Mouse (Mus musculus): ENCODE data around the gene Fam163a. TPM values are rescaled to one million over a fixed set of nuclear protein-coding genes. Genes with fewer than 3 reads are reported as not detected.
"Not testable (repeated sequence)": the region's sequence is repeated elsewhere in the genome, so short reads cannot be mapped to it uniquely, and the experiment has no call there.

The Fam163a gene
- polyA plus RNA-seq (2015; fragmentation: Nextera tagmentation; extraction: Ambion mirVana) = 4.3 and 4.4 TPM in 2 replicates

DNA sequence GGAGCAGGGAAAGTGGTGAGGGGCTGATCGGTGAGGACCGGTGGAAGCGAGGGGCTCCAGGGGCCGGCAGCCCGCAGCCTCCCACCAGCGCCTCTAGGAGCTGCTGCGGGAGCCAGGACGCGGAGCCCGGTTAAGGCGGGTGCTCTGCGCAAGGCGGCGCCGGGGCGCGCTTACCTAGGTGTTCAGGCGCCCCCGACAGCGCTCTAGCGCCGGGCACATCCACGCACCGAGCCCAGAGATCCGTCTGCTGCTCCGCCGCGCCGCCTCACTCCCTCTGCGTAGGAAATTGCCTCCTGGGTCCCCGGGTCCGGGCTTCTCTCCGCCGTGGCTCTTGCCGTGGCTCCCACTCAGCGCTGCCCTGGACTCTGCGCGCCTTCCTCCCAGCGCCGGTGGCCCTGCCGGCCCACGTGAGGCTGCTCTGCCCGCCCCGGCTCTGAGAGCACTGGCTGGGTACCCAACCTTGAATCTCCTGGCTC is at the start of gene Fam163a:
Fam163a (minus strand) TSS at position 371 of the 476 bp plus-strand sequence.
- 0 out of 2 replicates have a peak, but pooled peaks cover 5% of the 10 kb centered on the region for H3K4me1 ChIP-seq (ENCODE audit: control insufficient read depth, insufficient read depth, low read length)
- peak within 1 kb of the TSS; percentile 66 for H3K4me2 ChIP-seq (ENCODE audit: low read depth, low read length)
- no peaks in the 10 kb centered on the region for H3K36me3 ChIP-seq (ENCODE audit: control insufficient read depth, insufficient read depth, low read length)
- peaks cover 38% of the 10 kb centered on the region for H3K27me3 ChIP-seq (replicated peaks; ENCODE audit: control insufficient read depth, insufficient read depth, low read length)
- peak within 1 kb of the TSS; percentile 41 for H3K9ac ChIP-seq (ENCODE audit: low read depth, low read length)
- H3K4me3 ChIP-seq (ENCODE audit: low read length) = peak within 1 kb of the TSS; percentile 40
- no peaks in the 10 kb centered on the region for H3K9me3 ChIP-seq (ENCODE audit: control insufficient read depth, low read length)
- H3K27ac ChIP-seq (ENCODE audit: low read length) = peak within 1 kb of the TSS; percentile 37; the same call in 1 of the 2 replicates
- no peak for ATAC-seq
- under 1% methylated on average over 39 of the region's 44 CpGs for WGBS

- not testable (repeated sequence) for H3K9me3 ChIP-seq (ENCODE audit: control insufficient read depth, low read length); H3K9ac ChIP-seq (ENCODE audit: low read depth, low read length); H3K4me2 ChIP-seq (ENCODE audit: low read depth, low read length); H3K27ac ChIP-seq (ENCODE audit: low read length); H3K27me3 ChIP-seq (replicated peaks; ENCODE audit: control insufficient read depth, insufficient read depth, low read length); H3K4me1 ChIP-seq (ENCODE audit: control insufficient read depth, insufficient read depth, low read length); H3K36me3 ChIP-seq (ENCODE audit: control insufficient read depth, insufficient read depth, low read length); H3K4me3 ChIP-seq (ENCODE audit: low read length); ATAC-seq
- WGBS = 65% methylated on average over 4 of the region's 4 CpGs
Observed at GRCm38 (mm10) chr1:156251096-156251495, 46.3 kb upstream of the Fam163a start.

DNA sequence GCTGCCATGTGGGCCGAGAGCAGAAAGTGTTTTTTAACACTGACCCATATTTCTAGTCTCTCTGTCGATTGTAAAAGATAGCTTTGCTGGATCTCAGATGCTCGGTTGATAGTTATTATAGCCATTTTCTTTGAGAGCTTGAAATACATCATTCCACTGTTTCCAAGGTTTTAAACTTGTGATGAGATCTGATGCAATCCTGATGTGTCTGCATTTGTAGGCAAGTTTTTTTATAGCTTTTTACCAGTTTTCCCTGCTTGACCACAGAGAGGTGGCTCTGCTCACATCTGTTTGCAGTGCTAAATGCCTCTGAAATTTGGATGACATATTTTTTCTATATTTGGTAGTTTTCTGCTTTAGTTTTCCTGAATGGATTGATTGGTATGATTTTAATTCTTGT is 43.1 kb upstream of the Fam163a start:
- WGBS = 60% methylated on average over 3 of the region's 3 CpGs

DNA sequence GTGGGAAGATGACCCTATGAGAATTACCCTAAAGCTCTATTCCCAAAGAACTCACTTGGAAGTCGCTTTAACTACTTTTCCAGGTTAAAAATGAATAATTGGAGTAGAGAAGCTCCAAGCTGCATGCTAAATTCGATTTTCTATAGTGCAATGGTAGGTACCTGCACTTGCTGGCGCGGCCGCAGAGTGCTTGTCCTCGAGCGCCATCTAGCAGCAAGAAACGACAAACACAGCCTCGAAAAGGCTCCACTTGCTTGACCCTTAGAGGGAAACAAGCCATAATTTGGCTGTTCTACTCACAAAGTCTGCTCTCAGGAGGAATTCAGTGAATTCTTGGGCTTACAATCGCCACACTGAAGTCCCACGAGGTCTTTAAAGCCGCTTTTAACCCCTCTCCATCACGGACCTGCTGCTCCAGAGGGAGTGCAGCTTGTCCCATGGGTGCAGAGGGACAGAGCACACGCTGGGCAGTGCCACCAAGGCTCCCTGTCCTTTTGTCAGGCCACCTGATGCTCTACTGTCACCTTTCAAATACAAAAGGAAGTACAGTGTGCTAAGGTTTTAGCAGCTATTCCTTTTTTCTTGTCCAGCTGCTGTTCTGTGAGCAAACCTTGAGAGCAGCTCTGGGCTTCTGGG is 37.0 kb upstream of the Fam163a start:
- Histone ChIP-seq H3K9ac (ENCODE audit: low read depth, low read length) (no peak overlapping the region), H3K27me3 (replicated peaks; ENCODE audit: control insufficient read depth, insufficient read depth, low read length) (no peaks in the 10 kb centered on the region), H3K9me3 (ENCODE audit: control insufficient read depth, low read length) (no peaks in the 10 kb centered on the region), H3K36me3 (ENCODE audit: control insufficient read depth, insufficient read depth, low read length) (no peaks in the 10 kb centered on the region), H3K27ac (ENCODE audit: low read length) (no peak overlapping the region), H3K4me1 (ENCODE audit: control insufficient read depth, insufficient read depth, low read length) (no peaks in the 10 kb centered on the region), H3K4me3 (ENCODE audit: low read length) (no peak overlapping the region), H3K4me2 (ENCODE audit: low read depth, low read length) (no peak overlapping the region)
- WGBS = 8% methylated on average over 14 of the region's 14 CpGs
- no peak for ATAC-seq

More for the DNA sequence above, 43.1 kb upstream of the Fam163a start:
- Histone ChIP-seq H3K36me3 (ENCODE audit: control insufficient read depth, insufficient read depth, low read length) (no peaks in the 10 kb centered on the region), H3K9ac (ENCODE audit: low read depth, low read length) (no peak overlapping the region), H3K27me3 (replicated peaks; ENCODE audit: control insufficient read depth, insufficient read depth, low read length) (no peaks in the 10 kb centered on the region), H3K9me3 (ENCODE audit: control insufficient read depth, low read length) (no peaks in the 10 kb centered on the region), H3K4me3 (ENCODE audit: low read length) (no peak overlapping the region), H3K4me1 (ENCODE audit: control insufficient read depth, insufficient read depth, low read length) (no peaks in the 10 kb centered on the region), H3K27ac (ENCODE audit: low read length) (no peak overlapping the region), H3K4me2 (ENCODE audit: low read depth, low read length) (no peak overlapping the region)
- no peak for ATAC-seq

DNA sequence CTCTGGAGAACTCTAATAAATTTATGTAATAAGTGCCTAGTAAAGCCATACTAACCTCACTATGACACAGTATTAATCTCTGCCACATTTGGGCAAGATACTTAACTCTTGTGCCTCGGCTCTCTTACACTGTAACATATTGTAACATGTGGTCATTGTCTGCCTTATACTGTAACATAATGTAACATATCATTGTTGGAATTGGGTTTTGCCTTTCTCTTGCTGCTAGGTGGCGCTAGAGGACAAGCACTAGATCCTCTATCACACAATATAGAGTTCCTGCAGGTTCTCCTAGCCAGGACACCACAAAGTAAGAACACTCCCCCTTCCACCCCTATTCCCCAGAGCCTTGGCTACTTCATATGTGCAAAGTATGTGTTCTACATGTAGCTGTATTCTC is 36.2 kb upstream of the Fam163a start:
- no peak overlapping the region for H3K9ac ChIP-seq (ENCODE audit: low read depth, low read length)
- no peaks in the 10 kb centered on the region for H3K4me1 ChIP-seq (ENCODE audit: control insufficient read depth, insufficient read depth, low read length)
- H3K27me3 ChIP-seq (replicated peaks; ENCODE audit: control insufficient read depth, insufficient read depth, low read length) = no peaks in the 10 kb centered on the region
- H3K4me2 ChIP-seq (ENCODE audit: low read depth, low read length) = no peak overlapping the region
- H3K36me3 ChIP-seq (ENCODE audit: control insufficient read depth, insufficient read depth, low read length) = no peaks in the 10 kb centered on the region
- H3K27ac ChIP-seq (ENCODE audit: low read length) = no peak overlapping the region
- no peaks in the 10 kb centered on the region for H3K9me3 ChIP-seq (ENCODE audit: control insufficient read depth, low read length)
- no peak for ATAC-seq
- H3K4me3 ChIP-seq (ENCODE audit: low read length) = no peak overlapping the region
- 40% methylated on average over 2 of the region's 2 CpGs for WGBS

GRCm38 (mm10) chr1:156231122-156231521 is 26.3 kb upstream of the Fam163a start:
- no peaks in the 10 kb centered on the region for H3K9me3 ChIP-seq (ENCODE audit: control insufficient read depth, low read length)
- no peak overlapping the region for H3K4me2 ChIP-seq (ENCODE audit: low read depth, low read length)
- no peaks in the 10 kb centered on the region for H3K27me3 ChIP-seq (replicated peaks; ENCODE audit: control insufficient read depth, insufficient read depth, low read length)
- 85% methylated on average over 6 of the region's 6 CpGs for WGBS
- peak overlapping the region; percentile 25; the same call in 1 of the 2 replicates for H3K27ac ChIP-seq (ENCODE audit: low read length)
- peaks cover 6% of the 10 kb centered on the region; the same call in 1 of the 2 replicates for H3K4me1 ChIP-seq (ENCODE audit: control insufficient read depth, insufficient read depth, low read length)
- ATAC-seq = no peak
- H3K36me3 ChIP-seq (ENCODE audit: control insufficient read depth, insufficient read depth, low read length) = no peaks in the 10 kb centered on the region
- H3K9ac ChIP-seq (ENCODE audit: low read depth, low read length) = no peak overlapping the region
- no peak overlapping the region for H3K4me3 ChIP-seq (ENCODE audit: low read length)

GRCm38 (mm10) chr1:156230339-156231089 is 25.7 kb upstream of the Fam163a start:
- peak overlapping the region; percentile 4; the same call in 1 of the 2 replicates for H3K4me2 ChIP-seq (ENCODE audit: low read depth, low read length)
- peak overlapping the region; percentile 34 for H3K27ac ChIP-seq (ENCODE audit: low read length)
- no peaks in the 10 kb centered on the region for H3K9me3 ChIP-seq (ENCODE audit: control insufficient read depth, low read length)
- H3K4me1 ChIP-seq (ENCODE audit: control insufficient read depth, insufficient read depth, low read length) = peaks cover 6% of the 10 kb centered on the region; the same call in 1 of the 2 replicates
- no peaks in the 10 kb centered on the region for H3K27me3 ChIP-seq (replicated peaks; ENCODE audit: control insufficient read depth, insufficient read depth, low read length)
- 28% methylated on average over 9 of the region's 9 CpGs for WGBS
- peak; percentile 73 for ATAC-seq
- no peaks in the 10 kb centered on the region for H3K36me3 ChIP-seq (ENCODE audit: control insufficient read depth, insufficient read depth, low read length)
- no peak overlapping the region for H3K9ac ChIP-seq (ENCODE audit: low read depth, low read length)
- no peak overlapping the region for H3K4me3 ChIP-seq (ENCODE audit: low read length)

- WGBS = 28% methylated on average over 7 of the region's 7 CpGs
- Histone ChIP-seq H3K27ac (ENCODE audit: low read length) (no peak overlapping the region), H3K36me3 (ENCODE audit: control insufficient read depth, insufficient read depth, low read length) (no peaks in the 10 kb centered on the region), H3K4me1 (ENCODE audit: control insufficient read depth, insufficient read depth, low read length) (peaks cover 6% of the 10 kb centered on the region; the same call in 1 of the 2 replicates), H3K9ac (ENCODE audit: low read depth, low read length) (no peak overlapping the region), H3K27me3 (replicated peaks; ENCODE audit: control insufficient read depth, insufficient read depth, low read length) (no peaks in the 10 kb centered on the region), H3K4me2 (ENCODE audit: low read depth, low read length) (no peak overlapping the region), H3K9me3 (ENCODE audit: control insufficient read depth, low read length) (no peaks in the 10 kb centered on the region), H3K4me3 (ENCODE audit: low read length) (no peak overlapping the region)
- ATAC-seq = no peak
Observed at GRCm38 (mm10) chr1:156229448-156229847, 24.6 kb upstream of the Fam163a start.

GRCm38 (mm10) chr1:156228728-156229127 is 23.9 kb upstream of the Fam163a start:
- Histone ChIP-seq H3K36me3 (ENCODE audit: control insufficient read depth, insufficient read depth, low read length) (no peaks in the 10 kb centered on the region), H3K4me3 (ENCODE audit: low read length) (no peak overlapping the region), H3K9ac (ENCODE audit: low read depth, low read length) (no peak overlapping the region), H3K27ac (ENCODE audit: low read length) (no peak overlapping the region), H3K4me1 (ENCODE audit: control insufficient read depth, insufficient read depth, low read length) (peaks cover 6% of the 10 kb centered on the region; the same call in 1 of the 2 replicates), H3K27me3 (replicated peaks; ENCODE audit: control insufficient read depth, insufficient read depth, low read length) (no peaks in the 10 kb centered on the region), H3K9me3 (ENCODE audit: control insufficient read depth, low read length) (no peaks in the 10 kb centered on the region), H3K4me2 (ENCODE audit: low read depth, low read length) (no peak overlapping the region)
- no peak for ATAC-seq
- WGBS = 75% methylated on average over 4 of the region's 4 CpGs

Data from intestine, embryonic 16.5 days (tissue).